Mouse (Mus musculus) heart, embryonic 16.5 days (tissue): ENCODE results near the gene Ahr. TPM values are rescaled to one million over a fixed set of nuclear protein-coding genes. Genes with fewer than 3 reads are reported as not detected.

ENCODE experiments used
- ATAC-seq: fragments of 200-750 bp; cut with Nextera tagmentation; replicated peaks from 2 replicates; pipeline ENCODE4 v1.8.0; 2017; ENCODE audit warnings: moderate number of reproducible peaks; ENCODE audit not compliant: insufficient read depth, low FRiP score; ENCODE audit errors: extremely low read depth
- H3K27ac ChIP-seq: fragments of 300-500 bp; sonication (generic); 2 replicates; pipeline ENCODE4 v1.5.1; 2014; ENCODE audit warnings: mild to moderate bottlenecking, low read length, control low read depth, moderate library complexity
- H3K27me3 ChIP-seq: fragments of 300-500 bp; sonication (generic); 2 replicates; pipeline ENCODE4 v1.6.1; 2014; ENCODE audit warnings: low read length, mixed read lengths; ENCODE audit not compliant: control insufficient read depth, insufficient read depth
- H3K36me3 ChIP-seq: fragments of 300-500 bp; sonication (generic); 2 replicates; pipeline ENCODE4 v1.6.1; 2014; ENCODE audit not compliant: control insufficient read depth, insufficient read depth
- H3K4me1 ChIP-seq: fragments of 300-500 bp; sonication (generic); 2 replicates; pipeline ENCODE4 v1.6.1; 2014; ENCODE audit warnings: low read length, mixed read lengths; ENCODE audit not compliant: control insufficient read depth, insufficient read depth
- H3K4me2 ChIP-seq: fragments of 300-500 bp; sonication (generic); 2 replicates; pipeline ENCODE4 v1.6.1; 2014; ENCODE audit warnings: low read depth, mild to moderate bottlenecking, control low read depth, low read length
- H3K4me3 ChIP-seq: fragments of 300-500 bp; sonication (generic); 2 replicates; pipeline ENCODE4 v1.5.1; 2014; ENCODE audit warnings: mild to moderate bottlenecking, control low read depth, low read length
- H3K9ac ChIP-seq: fragments of 300-500 bp; sonication (generic); 2 replicates; pipeline ENCODE4 v1.6.1; 2014; ENCODE audit warnings: low read length, control low read depth
- H3K9me3 ChIP-seq: fragments of 300-500 bp; sonication (generic); replicated peaks from 2 replicates; pipeline ENCODE4 v1.6.1; 2016; ENCODE audit warnings: low read length; ENCODE audit not compliant: control insufficient read depth
- WGBS: fragments of 180-500 bp; shearing (Covaris S2); extraction: QIAGEN DNeasy Blood & Tissue Kit; methylation state at CpG from one replicate; pipeline ENCODE4 v1.1.7; 2014; 5-methylcytosine and 5-hydroxymethylcytosine counted together
- polyA plus RNA-seq: library from polyadenylated mRNA; unstranded; fragments of >200 nt; fragmentation: Nextera tagmentation; extraction: Ambion mirVana; gene quantifications from 2 replicates; pipeline ENCODE4 v1.2.1, GENCODE M21; 2015

Gene Ahr
- polyA plus RNA-seq, 1 experiment from 2014 or later, result 4.1 TPM

- H3K4me3 ChIP-seq, result no peak overlapping the region
- no peak overlapping the region for H3K27ac ChIP-seq
- H3K27me3 ChIP-seq, result no peaks in the 10 kb centered on the region
- no peaks in the 10 kb centered on the region for H3K4me1 ChIP-seq
- H3K36me3 ChIP-seq, result no peaks in the 10 kb centered on the region
- H3K4me2 ChIP-seq, result no peak overlapping the region
- ATAC-seq, result no peak
- H3K9me3 ChIP-seq, result peaks cover 3% of the 10 kb centered on the region
- no peak overlapping the region for H3K9ac ChIP-seq
These were observed 15.5 kb upstream of the Ahr start for GRCm38 (mm10) chr12:35550299-35550698.

GRCm38 (mm10) chr12:35542836-35543235 is 8.0 kb upstream of the Ahr start:
- H3K4me1 ChIP-seq, result no peaks in the 10 kb centered on the region
- no peak overlapping the region for H3K9ac ChIP-seq
- H3K9me3 ChIP-seq, result no peaks in the 10 kb centered on the region
- no peak overlapping the region for H3K4me3 ChIP-seq
- no peak overlapping the region for H3K4me2 ChIP-seq
- no peak for ATAC-seq
- WGBS, result 60% methylated on average over 3 of the region's 3 CpGs
- H3K27ac ChIP-seq, result no peak overlapping the region
- H3K36me3 ChIP-seq, result no peaks in the 10 kb centered on the region
- no peaks in the 10 kb centered on the region for H3K27me3 ChIP-seq

GRCm38 (mm10) chr12:35538843-35539242 is 4.0 kb upstream of the Ahr start:
- Histone ChIP-seq H3K27me3 (no peaks in the 10 kb centered on the region), H3K9me3 (no peaks in the 10 kb centered on the region), H3K4me2 (no peak overlapping the region), H3K36me3 (no peaks in the 10 kb centered on the region), H3K4me1 (no peaks in the 10 kb centered on the region; the same call in 1 of the 2 replicates), H3K27ac (no peak overlapping the region), H3K9ac (no peak overlapping the region), H3K4me3 (no peak overlapping the region)
- ATAC-seq, result no peak
- 46% methylated on average over 3 of the region's 3 CpGs for WGBS

GRCm38 (mm10) chr12:35534114-35534753 is 604 bp downstream of the Ahr start:
- no peaks in the 10 kb centered on the region for H3K36me3 ChIP-seq

GRCm38 (mm10) chr12:35533748-35534113 is 1.1 kb downstream of the Ahr start:
- peak overlapping the region; percentile 88 for H3K4me3 ChIP-seq

More at GRCm38 (mm10) chr12:35534114-35534753, 604 bp downstream of the Ahr start:
- peak; percentile 51; the same call in 1 of the 2 replicates for ATAC-seq
- H3K9ac ChIP-seq, result peak overlapping the region; percentile 85
- H3K27me3 ChIP-seq, result no peaks in the 10 kb centered on the region
- peak overlapping the region; percentile 27 for H3K27ac ChIP-seq
- WGBS, result 1% methylated on average over 49 of the region's 49 CpGs
- H3K4me2 ChIP-seq, result peak overlapping the region; percentile 100
- peak overlapping the region; percentile 88 for H3K4me3 ChIP-seq
- H3K9me3 ChIP-seq, result no peaks in the 10 kb centered on the region
- H3K4me1 ChIP-seq, result no peaks in the 10 kb centered on the region; the same call in 1 of the 2 replicates

DNA sequence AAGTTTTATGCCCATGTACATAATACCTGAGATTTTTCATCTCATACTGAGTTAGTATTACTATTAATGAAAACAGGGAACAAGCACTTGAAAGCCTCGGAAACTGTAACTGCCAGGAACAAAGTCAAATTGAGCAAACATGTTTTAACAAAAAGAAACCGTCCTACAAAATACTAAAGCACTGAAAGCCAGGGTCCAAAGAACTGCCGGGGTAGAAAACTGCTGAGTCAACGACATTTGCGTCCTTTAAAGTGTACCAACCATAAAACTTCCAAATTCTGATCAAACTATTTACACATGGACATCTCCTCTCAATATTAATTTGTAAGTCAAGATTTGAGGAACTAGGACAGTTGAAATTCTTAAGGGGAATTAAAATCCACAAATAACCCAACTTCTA is 1.7 kb downstream of the Ahr start:
- H3K36me3 ChIP-seq, result no peaks in the 10 kb centered on the region
- H3K4me2 ChIP-seq, result peak overlapping the region; percentile 39
- no peak for ATAC-seq
- no peak overlapping the region for H3K9ac ChIP-seq
- no peaks in the 10 kb centered on the region; the same call in 1 of the 2 replicates for H3K4me1 ChIP-seq
- no peaks in the 10 kb centered on the region for H3K27me3 ChIP-seq
- H3K9me3 ChIP-seq, result no peaks in the 10 kb centered on the region
- 66% methylated on average over 5 of the region's 5 CpGs for WGBS
- peak overlapping the region; percentile 33 for H3K4me3 ChIP-seq
- H3K27ac ChIP-seq, result no peak overlapping the region

More at GRCm38 (mm10) chr12:35533748-35534113, 1.1 kb downstream of the Ahr start:
- Histone ChIP-seq H3K27ac (peak overlapping the region; percentile 17), H3K27me3 (no peaks in the 10 kb centered on the region), H3K4me2 (peak overlapping the region; percentile 100), H3K4me1 (no peaks in the 10 kb centered on the region; the same call in 1 of the 2 replicates), H3K9ac (peak overlapping the region; percentile 85), H3K36me3 (no peaks in the 10 kb centered on the region), H3K9me3 (no peaks in the 10 kb centered on the region)
- no peak for ATAC-seq

DNA sequence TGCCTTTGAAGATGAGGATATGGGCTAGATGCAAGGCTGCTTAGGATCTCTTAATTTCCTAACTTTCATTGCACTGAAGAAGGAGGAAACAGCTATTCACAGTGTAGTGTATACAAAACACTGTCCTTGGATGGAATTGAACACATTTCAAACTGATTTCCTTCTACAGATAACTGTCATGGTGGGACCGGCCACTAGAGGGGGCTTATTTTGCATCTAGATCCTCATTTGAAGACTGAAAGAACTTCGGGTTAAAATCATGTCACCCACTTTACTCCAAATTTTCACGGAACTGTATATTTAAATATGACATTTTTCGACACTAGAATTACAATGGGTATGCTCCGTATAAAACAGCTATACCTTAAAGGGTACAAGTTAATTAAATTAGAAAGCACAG is 2.7 kb downstream of the Ahr start:
- Histone ChIP-seq H3K27me3 (no peaks in the 10 kb centered on the region), H3K9me3 (no peaks in the 10 kb centered on the region), H3K4me3 (no peak overlapping the region), H3K4me2 (peak overlapping the region; percentile 31; the same call in 1 of the 2 replicates), H3K27ac (no peak overlapping the region), H3K4me1 (no peaks in the 10 kb centered on the region; the same call in 1 of the 2 replicates), H3K36me3 (no peaks in the 10 kb centered on the region), H3K9ac (no peak overlapping the region)
- WGBS, result 9% methylated on average over 5 of the region's 5 CpGs
- no peak for ATAC-seq

- H3K4me3 ChIP-seq, result no peak overlapping the region
- H3K4me1 ChIP-seq, result no peaks in the 10 kb centered on the region; the same call in 1 of the 2 replicates
- H3K9me3 ChIP-seq, result no peaks in the 10 kb centered on the region
- no peak overlapping the region for H3K9ac ChIP-seq
- no peak overlapping the region for H3K4me2 ChIP-seq
- H3K27ac ChIP-seq, result no peak overlapping the region
- no peak for ATAC-seq
- no peaks in the 10 kb centered on the region for H3K27me3 ChIP-seq
- no peaks in the 10 kb centered on the region for H3K36me3 ChIP-seq
These were observed 4.3 kb downstream of the Ahr start for GRCm38 (mm10) chr12:35530587-35530986.

GRCm38 (mm10) chr12:35527429-35527828 is 7.4 kb downstream of the Ahr start:
- WGBS, result 61% methylated on average over 6 of the region's 6 CpGs
- Histone ChIP-seq H3K4me2 (no peak overlapping the region), H3K27ac (no peak overlapping the region), H3K4me3 (no peak overlapping the region), H3K4me1 (no peaks in the 10 kb centered on the region), H3K9me3 (no peaks in the 10 kb centered on the region), H3K36me3 (no peaks in the 10 kb centered on the region), H3K27me3 (no peaks in the 10 kb centered on the region), H3K9ac (no peak overlapping the region)
- no peak for ATAC-seq
